Mouse (Mus musculus) spleen, adult 2 months (tissue): ENCODE results near the gene Cpped1.

Experiments used
- CTCF ChIP-seq: fragments of 200-500 bp; IDR thresholded peaks from 2 replicates; pipeline ENCODE4 v1.5.1; 2011; ENCODE audit warnings: mild to moderate bottlenecking, inconsistent platforms; ENCODE audit not compliant: insufficient read depth, insufficient read length, insufficient replicate concordance; ENCODE audit errors: extremely low read depth
- POLR2A ChIP-seq: fragments of 200-500 bp; IDR thresholded peaks from 2 replicates; pipeline ENCODE4 v1.6.1; 2011; ENCODE audit warnings: low read depth, low read length, inconsistent platforms

DNA sequence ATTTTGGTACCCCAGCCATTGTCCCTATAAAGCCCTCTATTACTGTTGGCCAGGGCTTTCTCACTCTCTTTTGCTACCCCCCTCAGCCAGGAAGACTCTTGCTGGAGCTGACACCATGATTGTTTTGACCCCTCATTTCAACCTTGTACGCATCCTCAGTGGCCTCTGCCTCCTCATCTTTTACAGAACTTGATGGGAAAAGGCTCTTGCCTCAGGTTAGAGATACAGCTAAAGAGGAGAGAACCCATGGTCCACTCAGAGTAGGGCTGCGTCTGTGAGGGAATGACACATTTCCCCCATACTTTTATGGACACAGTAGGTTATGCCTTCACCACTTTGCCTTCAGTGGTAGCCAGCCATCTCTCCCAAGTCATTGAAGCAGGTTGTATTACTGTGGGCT is 155.1 kb downstream of the Cpped1 start:
- TF ChIP-seq CTCF (no peak), POLR2A (no peak)
